Mouse (Mus musculus) naive thymus-derived CD4-positive, alpha-beta T cell, adult 2 months (primary cell): ENCODE results near the gene Cln6.
"Not testable (repeated sequence)": the region's sequence is repeated elsewhere in the genome, so short reads cannot be mapped to it uniquely, and the experiment has no call there.

Experiments used
- DNase-seq: peaks from one replicate; pipeline ENCODE4 v3.0.0-alpha.2; 2011; ENCODE audit warnings: low read depth

Gene Cln6

DNA sequence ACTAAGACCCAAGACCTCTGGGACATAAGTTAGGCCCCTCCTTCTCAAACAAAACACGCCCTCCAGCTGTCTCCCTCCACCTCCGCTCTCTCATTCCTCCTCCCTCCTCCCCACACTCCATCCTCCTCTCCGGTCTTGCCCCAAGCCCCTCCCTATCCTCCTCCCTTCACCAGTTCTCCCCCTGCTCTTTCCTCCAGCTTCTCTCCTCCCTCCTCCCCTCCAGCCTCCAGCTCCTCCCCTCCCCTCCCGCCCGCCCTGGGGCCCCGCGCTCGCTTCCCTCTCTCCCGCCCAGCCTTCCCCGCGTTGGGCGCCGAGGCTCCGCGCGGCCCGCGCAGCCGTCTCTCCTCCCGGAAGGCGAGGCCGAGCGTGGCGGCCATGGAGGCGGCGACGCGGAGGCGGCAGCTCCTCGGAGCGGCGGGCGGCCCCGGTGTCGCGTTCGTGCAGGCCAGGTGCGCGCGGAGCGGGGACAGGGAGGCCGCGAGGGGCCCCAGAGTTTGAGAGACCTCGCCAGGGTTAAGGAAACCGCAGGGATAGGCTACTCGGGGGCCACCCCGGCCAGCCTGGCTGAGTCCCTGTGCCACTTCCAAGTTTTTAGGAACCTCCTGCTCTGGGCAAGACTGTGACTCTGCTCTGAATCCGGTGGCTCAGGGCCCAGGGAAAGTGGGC lies at the start of gene Cln6:
Gene Cln6, plus strand, starts transcription at position 280 of the 666 bp plus-strand sequence.
- peak; percentile 83 for DNase-seq

GRCm38 (mm10) chr9:62789856-62790255 lies 48.7 kb upstream of the Cln6 start:
- DNase-seq = no peak

- not testable (repeated sequence) for DNase-seq
Observed at GRCm38 (mm10) chr9:62799218-62799617, 39.4 kb upstream of the Cln6 start.

DNA sequence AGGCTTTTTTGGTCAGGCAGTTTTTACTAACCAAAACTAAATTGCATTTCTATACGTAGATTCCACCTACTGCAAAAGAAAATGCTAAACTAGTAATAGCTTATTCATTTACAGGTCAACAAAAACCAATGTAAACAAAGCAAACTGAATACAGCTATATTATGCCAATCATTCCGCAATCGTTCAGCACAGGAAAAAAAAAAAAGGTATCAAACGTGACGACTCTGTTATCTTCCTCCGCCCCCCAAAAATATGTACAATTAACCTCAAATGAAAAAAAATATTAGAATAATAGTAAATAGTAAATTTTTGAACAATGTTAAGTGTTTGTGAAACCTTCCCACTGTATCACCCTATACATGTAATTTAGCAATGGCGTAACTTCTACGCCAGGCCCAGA lies 28.5 kb upstream of the Cln6 start:
- no peak for DNase-seq

DNA sequence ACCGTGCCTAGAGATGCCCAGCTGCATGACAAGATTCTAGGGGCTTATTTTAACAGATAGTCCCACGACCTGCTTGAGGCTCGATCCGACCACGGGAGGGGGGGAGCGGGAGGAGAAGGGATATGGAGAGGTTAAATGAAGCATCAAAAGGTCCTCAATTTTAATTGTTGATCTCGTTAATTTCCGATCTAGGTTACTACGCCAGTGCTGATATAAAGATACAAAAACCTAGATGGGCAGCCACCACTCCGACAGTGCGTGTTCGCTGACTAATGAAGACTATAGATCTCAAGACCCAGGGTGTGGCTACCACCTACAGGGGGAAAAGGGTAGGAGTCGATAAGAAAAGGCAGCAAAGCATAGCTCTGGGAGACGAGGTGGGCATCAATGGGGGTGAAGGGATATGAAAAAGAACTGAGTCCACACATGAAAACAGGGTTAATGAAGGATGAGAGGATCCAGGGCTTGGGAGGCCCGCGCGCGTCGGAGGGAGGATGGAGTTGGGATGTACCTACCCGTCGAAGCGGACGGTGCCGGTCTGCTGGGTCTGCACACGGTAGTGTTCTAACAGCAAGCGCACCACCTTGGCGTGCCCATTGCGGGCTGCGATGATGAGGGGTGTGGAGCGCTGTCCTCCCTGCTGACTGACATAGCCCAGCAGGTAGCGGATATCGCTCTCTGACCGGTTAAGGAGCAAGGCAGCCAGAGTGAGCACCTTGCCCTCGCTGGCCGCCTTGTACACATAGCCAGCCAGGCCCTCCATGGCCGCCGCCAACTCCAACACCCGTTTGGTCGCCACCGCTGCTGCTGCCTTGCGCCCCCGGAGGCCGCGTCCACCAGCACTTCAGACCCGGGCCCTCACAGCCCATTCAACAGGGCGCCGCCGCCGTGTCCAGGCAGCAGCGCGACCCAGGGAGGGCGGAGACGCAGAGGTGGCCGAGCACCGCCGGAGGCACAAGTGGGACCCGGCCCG lies 27.8 kb upstream of the Cln6 start:
- peak; percentile 65 for DNase-seq

DNA sequence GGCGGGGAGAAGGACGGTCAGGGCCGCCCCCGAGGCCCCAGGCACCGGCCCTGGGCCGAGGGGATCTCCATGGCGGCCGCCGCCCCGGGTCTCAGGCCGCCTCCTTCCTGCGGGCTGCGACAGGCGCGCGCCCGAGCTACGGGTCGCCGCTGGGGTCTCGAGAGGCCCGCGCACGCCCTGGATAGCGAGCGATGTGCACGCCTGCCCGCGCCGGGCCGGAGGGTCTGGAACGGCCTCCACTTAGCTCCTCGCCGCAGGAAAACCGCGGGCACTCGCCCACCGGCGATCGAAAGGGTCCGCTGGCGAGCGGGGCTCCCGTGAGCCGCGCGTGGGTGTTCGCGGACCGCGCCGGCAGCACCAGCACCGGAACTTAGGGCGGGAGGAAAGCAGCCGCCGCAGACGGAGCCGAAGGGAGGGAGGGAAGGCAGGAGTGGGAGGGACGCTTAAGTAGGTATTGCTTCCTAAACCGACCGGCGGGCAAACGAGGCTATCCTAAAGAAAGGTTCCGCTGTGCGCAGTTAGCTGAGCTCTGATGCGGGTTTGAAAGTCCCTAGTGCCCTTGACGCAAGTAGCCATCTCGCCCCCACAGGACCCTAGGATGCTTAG lies 27.0 kb upstream of the Cln6 start, which contains the start of gene Fem1b:
Gene Fem1b, minus strand, starts transcription at position 419 of the 606 bp plus-strand sequence.
- DNase-seq = peak; percentile 95

DNA sequence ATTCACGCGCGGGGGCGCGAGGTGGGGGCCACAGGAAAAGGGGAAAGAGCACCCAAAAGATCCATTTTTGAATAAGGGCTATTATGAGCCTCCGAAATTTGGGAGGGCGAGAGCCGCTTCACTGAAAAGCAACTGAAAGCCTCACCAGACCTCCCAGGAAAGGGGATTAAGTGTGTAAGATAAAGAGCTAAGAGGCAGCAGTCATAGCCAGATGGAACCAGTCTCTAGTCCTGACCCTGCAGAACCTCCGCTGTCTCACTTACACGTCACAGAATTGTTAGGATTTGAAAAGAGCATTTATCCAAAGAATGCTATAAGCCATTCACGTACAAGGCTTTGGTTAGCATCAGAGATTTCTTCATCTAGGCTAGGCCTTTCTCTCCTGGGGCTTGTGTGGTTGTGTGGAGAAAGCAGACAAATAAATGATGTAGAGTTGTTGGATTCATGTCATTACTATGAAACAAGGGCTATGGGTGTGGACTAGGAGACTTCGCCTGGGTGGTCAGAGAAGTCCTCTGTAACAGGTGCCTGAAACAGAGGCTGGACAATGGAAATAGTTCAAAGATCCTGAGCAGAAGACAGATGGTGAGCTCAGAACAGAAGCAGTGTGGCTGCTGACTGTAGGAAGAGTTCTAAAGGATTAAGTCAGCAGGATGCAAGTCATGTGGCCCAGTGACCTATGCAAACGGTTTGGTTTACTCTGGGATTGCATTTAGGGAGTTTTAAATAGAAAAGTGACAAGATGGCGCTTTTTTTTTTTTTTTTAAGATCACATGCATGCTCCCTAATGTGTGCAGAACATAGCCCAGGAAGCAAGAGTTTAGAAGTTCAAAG lies 26.2 kb upstream of the Cln6 start:
- DNase-seq = no peak

GRCm38 (mm10) chr9:62814751-62815150 lies 23.8 kb upstream of the Cln6 start:
- no peak for DNase-seq

DNA sequence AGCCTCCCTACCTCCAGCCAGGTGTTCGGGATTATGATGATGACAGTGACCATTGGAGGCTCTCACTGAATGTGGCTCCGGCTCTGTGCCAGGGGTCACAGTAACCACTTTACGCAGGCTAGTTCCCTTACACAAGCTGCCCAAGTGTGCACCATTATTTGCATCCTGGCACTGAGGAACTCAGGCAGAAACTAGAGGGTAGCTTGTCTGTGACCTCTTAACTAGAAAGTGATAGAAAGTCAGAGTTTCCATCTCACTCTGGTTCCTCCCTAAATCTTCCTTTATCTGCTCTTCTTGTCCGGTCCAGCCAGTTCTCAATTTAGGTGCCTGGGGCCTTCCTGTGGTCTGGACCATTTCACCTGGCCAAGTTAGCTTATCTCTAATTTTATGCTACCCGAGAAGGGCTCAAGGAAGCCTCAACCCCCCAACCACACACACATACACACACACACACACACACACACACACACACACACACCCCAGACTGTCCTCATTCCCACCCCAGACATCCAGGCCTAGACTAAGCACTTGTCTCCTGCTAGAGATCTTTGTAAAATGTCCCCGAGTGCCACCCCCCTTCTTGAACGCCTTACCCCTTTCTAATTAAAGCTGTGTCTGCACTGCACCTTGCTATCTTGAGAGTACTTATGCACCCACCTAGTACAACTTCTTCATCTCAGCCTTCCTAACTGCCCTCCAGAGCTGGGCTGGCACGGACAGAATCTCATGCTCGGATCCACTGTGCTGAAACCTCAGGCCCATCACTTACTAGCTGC lies 22.1 kb upstream of the Cln6 start:
- DNase-seq = no peak

GRCm38 (mm10) chr9:62817099-62817571 lies 21.4 kb upstream of the Cln6 start:
- no peak for DNase-seq

DNA sequence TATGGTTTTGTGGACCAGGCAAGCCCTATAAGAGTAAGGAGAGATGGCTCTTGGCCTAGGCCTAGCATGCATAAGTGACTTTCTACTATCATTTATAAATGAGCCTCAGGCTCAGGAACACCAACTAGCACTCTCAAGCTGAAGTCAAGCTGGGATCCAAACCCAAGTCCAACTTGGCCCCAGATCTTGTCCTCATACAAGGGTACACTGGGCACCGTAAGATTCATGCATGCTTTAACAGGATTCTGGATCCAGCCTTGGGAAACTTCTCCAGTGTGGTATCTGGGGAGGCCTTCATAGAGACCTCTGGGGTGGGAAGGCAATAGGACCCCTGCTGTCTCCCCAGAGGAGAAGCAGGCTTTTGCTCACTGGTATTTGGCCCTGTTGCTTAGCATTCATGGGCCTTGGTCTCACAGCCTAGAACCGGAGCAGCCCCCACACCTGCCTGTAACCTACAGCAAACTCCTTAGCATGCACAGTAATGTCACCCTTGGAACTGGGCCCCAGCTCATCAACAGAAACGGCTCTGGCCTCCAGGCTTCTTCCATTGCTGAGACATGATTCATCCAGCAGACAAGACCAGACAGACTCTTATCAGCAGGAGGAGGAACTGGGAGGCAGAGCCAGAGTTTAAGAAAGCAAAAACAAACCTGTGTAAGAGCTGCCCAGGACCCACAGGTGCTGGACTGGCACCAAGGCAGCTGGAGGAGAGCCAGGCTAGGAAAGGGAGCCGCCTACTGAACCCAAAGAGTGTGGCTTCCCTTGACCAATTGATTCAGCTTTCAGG lies 20.6 kb upstream of the Cln6 start:
- no peak for DNase-seq

DNA sequence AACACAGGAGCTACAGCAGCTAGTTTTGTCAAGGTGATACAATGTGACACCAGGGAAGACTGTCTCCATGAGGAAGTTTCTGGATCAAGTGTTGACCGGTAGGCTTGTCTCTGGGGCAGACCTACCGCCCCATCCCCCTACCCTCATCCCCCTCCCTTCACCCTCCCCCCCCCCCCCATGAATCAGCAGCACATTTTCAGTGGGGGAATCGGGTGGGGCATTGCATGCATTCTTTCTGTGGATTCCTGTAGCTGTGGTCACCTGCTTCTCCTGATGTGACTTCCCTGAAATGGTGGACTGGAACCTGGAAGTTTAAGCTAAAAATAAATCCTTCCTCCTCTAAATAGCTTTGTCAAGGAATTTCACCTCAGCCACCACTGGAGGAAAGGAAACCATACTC lies 19.1 kb upstream of the Cln6 start:
- DNase-seq = no peak

DNA sequence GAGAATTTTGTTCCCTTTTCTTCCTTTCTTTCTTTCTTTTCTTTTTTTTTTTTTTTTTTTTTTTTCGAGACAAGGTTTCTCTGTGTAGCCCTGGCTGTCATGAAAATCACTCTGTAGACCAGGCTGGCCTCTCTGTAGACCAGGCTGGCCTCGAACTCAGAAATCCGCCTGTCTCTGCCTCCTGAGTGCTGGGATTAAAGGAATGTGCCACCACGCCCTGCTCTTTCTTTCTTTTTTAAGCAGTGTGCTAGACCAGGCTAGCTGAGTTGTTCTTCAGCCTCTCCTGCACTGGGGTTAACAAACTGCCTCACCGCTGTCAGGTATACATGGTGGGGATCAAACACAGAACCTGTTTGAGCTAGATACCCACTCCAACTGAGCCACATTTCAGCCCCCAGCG lies 18.7 kb upstream of the Cln6 start:
- not testable (repeated sequence) for DNase-seq

- no peak for DNase-seq
Observed at GRCm38 (mm10) chr9:62820829-62821228, 17.8 kb upstream of the Cln6 start.

GRCm38 (mm10) chr9:62821811-62822210 lies 16.8 kb upstream of the Cln6 start:
- DNase-seq = no peak

DNA sequence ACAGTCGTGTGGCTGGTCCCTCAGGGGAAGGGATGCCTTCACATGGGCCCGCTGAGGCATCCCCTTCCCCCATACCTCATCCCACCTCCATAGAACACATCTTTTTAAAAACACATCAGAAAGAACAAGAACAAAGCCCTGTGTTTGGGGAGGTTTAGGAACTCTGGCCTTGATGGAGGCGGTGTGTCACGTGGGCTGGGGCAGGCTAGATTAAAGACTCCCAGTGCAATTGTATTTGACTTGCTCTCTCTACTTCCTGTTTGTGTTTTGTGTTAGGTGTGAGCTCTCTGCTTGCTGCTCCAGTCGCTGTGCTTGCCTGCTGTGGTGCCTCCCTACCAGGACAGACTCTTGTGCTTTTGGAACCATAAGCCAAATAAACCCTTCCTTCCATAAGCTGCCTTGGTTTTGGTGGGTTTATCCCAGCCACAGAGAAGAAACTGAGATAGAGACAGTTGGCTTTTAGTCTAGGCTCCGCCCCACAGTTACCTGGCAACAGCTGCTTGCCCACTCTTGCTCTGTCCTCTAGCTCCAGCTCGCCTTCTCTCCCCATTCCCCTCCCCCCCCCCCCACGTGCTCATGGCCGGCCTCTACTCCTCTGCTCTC lies 12.7 kb upstream of the Cln6 start:
- DNase-seq = peak; percentile 54

DNA sequence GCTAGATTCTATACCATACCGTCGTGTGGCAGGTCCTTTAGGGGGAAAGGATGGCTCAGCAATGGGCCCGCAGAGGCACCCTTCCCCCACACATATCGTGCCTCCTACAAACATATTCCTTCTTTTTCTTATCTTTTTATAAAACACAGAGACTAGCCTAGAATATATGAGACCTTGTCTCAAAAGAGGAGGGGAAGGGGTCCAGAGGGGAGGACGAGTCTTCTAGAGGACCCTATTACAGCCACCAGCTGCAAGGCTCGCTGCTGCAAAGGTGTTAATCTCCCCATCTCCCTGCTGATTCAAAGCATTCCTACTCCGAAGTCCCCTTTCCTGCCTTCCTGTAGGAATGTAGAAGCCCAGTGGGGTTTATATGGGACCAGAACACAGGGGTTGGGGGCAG lies 12.1 kb upstream of the Cln6 start:
- DNase-seq = no peak

DNA sequence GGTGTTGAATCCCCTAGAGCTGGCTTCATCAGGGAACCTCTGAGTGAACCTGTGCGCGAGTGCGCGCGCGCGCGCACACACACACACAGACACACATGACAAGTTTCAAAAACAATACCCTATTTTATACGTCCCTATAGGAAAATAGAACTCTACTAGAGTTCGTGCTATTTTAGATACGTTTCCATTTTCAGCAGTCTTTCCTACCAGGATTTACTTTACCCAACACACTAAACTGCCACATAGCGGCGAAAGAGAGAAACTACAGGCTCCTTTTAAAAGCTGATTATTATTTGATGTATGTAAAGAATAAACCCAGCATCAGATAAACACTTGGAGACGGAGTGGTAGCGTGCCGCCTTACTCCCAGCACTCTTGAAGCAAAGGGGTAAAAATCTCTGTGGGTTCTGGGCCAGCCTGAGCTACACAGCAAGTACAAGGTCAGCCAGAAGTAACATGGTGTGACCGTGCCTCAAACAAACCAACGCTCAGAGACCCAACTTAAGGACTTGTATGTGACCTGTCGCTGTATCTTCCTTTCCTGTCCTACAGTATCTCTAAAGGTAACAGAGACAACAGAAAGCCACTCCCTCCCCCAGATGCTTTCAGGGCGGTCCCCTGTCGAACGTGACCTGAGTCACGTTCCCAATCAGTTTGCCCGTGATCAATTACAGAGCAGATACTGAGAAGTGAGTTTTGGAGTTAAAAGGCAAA lies 10.5 kb upstream of the Cln6 start:
- DNase-seq = peak; percentile 65

DNA sequence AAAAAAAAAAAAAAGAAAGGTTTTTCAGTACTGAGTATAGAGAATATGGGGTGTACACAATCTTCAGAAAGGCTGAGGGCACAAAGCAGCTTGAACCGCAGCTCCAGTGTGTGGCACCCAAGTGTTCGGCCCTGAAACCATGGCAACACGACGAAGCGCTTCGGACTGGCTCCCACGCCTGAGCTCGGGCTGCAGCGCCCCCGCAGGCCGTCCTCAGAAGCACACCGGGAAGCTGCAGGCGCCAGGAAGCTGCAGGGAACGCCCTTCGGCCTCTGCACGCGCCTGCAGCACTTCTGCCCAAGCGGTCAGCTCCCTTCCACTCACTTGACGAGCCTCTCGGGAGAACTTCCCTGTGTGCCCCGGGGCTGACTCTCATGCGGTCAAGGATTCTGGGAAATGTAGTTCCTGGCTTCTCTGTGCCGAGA lies 9.9 kb upstream of the Cln6 start:
- DNase-seq = peak; percentile 94
